Comparison of ENCODE assay signal across 8 mouse cellular contexts in the genomic region with DNA sequence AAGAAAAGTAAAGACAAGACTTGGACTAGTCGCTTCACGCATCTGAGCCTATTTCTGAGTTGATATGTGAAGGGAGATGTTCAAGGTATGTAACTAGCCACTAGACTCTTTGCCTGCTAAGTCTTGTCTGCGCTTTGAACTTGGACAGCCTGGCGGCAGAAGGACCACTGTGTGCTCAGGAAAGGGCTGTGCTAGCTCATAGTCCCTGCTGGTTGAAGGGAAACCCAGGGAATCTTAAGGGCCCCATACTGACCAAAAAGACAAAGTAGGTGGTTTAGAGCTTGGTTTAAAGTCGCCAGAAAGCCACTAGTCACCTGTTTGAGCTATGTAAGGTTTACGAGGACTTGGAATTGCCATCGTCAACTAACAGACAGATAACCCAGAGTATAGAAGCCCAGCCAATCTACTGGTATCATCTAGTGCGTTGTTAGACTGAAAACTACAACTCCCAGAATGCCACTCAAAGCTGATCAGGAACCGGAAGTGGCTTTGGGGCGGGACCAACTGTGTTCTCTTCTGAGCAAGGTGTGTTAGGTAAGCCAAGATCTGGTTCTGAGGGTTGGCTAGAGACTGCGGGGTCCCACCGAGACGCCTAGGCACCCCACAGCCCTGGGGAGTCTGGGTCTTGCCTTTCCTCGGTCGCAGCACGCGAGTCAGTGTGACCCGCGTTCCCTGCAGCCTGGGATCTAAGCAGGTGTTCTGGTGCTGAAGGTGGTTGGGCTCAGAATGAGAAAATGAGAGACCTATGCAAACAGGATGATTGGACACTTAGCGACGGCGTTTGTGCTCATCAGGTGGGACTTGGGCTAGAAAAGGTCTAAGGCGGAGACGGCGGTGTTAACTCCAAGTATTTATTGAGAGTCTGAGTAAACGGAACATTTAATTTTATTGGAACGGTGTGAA. TPM values are rescaled to one million over a fixed set of nuclear protein-coding genes. Genes with fewer than 3 reads are reported as not detected.
A peak's percentile ranks its signal among the peaks of the same experiment; 100 is the strongest.
DNase-seq lines count a peak whose midpoint lies in the region; ATAC-seq and TF ChIP-seq lines count a peak whose summit lies in the region.

A gene (plus strand): TSS at position 466 of the 903 bp plus-strand sequence.

- peak; percentile 19; the same call in 1 of the 2 replicates for ATAC-seq in embryonic facial prominence, embryonic 15.5 days (ENCODE audit: insufficient number of reproducible peaks, low FRiP score, low TSS enrichment, low read depth)
- ATAC-seq in heart, embryonic 11.5 days (replicated peaks; ENCODE audit: insufficient number of reproducible peaks, low FRiP score, low TSS enrichment), result 0 out of 2 replicates have a peak, but pooled peaks have one; percentile 67
- peak; percentile 61 for ATAC-seq in kidney, postnatal 0 days (replicated peaks; ENCODE audit: low FRiP score, low read depth)
- peak; percentile 82; the same call in 1 of the 2 replicates for ATAC-seq in stomach, embryonic 16.5 days (ENCODE audit: insufficient read depth, low FRiP score)

- peaks cover 3% of the 10 kb centered on the region; the same call in 1 of the 2 replicates for H3K79me2 ChIP-seq in liver, adult 2 months (ENCODE audit: control insufficient read depth, insufficient read depth, low read length)
- H3K79me2 ChIP-seq in myocyte (ENCODE audit: control insufficient read depth, insufficient read depth), result no peaks in the 10 kb centered on the region

- peak within 1 kb of the TSS; percentile 58 for H3K9ac ChIP-seq in embryonic facial prominence, embryonic 15.5 days
- H3K9ac ChIP-seq in heart, embryonic 11.5 days (ENCODE audit: low read depth, low read length), result peak within 1 kb of the TSS; percentile 80
- peak within 1 kb of the TSS; percentile 67 for H3K9ac ChIP-seq in kidney, postnatal 0 days (ENCODE audit: low read depth, low read length)
- peak within 1 kb of the TSS; percentile 78 for H3K9ac ChIP-seq in liver, adult 2 months (ENCODE audit: low read depth, low read length)
- peak within 1 kb of the TSS; percentile 73 for H3K9ac ChIP-seq in stomach, embryonic 16.5 days (ENCODE audit: low read length)

- peaks cover 16% of the 10 kb centered on the region; the same call in 1 of the 2 replicates for H3K36me3 ChIP-seq in embryonic facial prominence, embryonic 15.5 days
- H3K36me3 ChIP-seq in heart, embryonic 11.5 days (ENCODE audit: control insufficient read depth, insufficient read depth, low read length), result no peaks in the 10 kb centered on the region
- 0 out of 2 replicates have a peak, but pooled peaks cover 7% of the 10 kb centered on the region for H3K36me3 ChIP-seq in kidney, postnatal 0 days (ENCODE audit: insufficient read depth, low read length)
- H3K36me3 ChIP-seq in liver, adult 2 months (ENCODE audit: control insufficient read depth, insufficient read depth, low read length), result peaks cover 10% of the 10 kb centered on the region; the same call in 1 of the 2 replicates
- no peaks in the 10 kb centered on the region for H3K36me3 ChIP-seq in myocyte (ENCODE audit: control insufficient read depth, insufficient read depth)
- H3K36me3 ChIP-seq in stomach, embryonic 16.5 days (ENCODE audit: control insufficient read depth, insufficient read depth, low read length), result 0 out of 2 replicates have a peak, but pooled peaks cover 5% of the 10 kb centered on the region

- H3K4me2 ChIP-seq in embryonic facial prominence, embryonic 15.5 days (replicated peaks), result peak within 1 kb of the TSS; percentile 80
- H3K4me2 ChIP-seq in heart, embryonic 11.5 days, result peak within 1 kb of the TSS; percentile 77
- peak within 1 kb of the TSS; percentile 86 for H3K4me2 ChIP-seq in kidney, postnatal 0 days (ENCODE audit: low read length)
- H3K4me2 ChIP-seq in myocyte (ENCODE audit: low read depth), result peak within 1 kb of the TSS; percentile 88
- peak within 1 kb of the TSS; percentile 58 for H3K4me2 ChIP-seq in stomach, embryonic 16.5 days (ENCODE audit: low read depth, low read length)

- H3K4me1 ChIP-seq in bone marrow, adult 2 months (ENCODE audit: control insufficient read depth, insufficient read depth, low read length), result no peaks in the 10 kb centered on the region
- peaks cover 8% of the 10 kb centered on the region; the same call in 1 of the 2 replicates for H3K4me1 ChIP-seq in embryonic facial prominence, embryonic 15.5 days
- H3K4me1 ChIP-seq in heart, embryonic 11.5 days (ENCODE audit: control insufficient read depth, insufficient read depth, low read length), result no peaks in the 10 kb centered on the region; the same call in none of the 2 replicates
- peaks cover 6% of the 10 kb centered on the region; the same call in 1 of the 2 replicates for H3K4me1 ChIP-seq in kidney, postnatal 0 days (replicated peaks; ENCODE audit: insufficient read depth, low read length)
- H3K4me1 ChIP-seq in liver, adult 2 months (ENCODE audit: control insufficient read depth, insufficient read depth, low read length), result peaks cover 2% of the 10 kb centered on the region; the same call in 1 of the 2 replicates
- H3K4me1 ChIP-seq in stomach, embryonic 16.5 days (ENCODE audit: control insufficient read depth, insufficient read depth, low read length), result no peaks in the 10 kb centered on the region

- H3K27me3 ChIP-seq in embryonic facial prominence, embryonic 15.5 days, result no peaks in the 10 kb centered on the region
- H3K27me3 ChIP-seq in heart, embryonic 11.5 days (ENCODE audit: control insufficient read depth, insufficient read depth, low read length), result no peaks in the 10 kb centered on the region
- H3K27me3 ChIP-seq in kidney, postnatal 0 days (ENCODE audit: insufficient read depth, low read length), result no peaks in the 10 kb centered on the region
- H3K27me3 ChIP-seq in liver, adult 2 months (ENCODE audit: control insufficient read depth, insufficient read depth, low read length), result no peaks in the 10 kb centered on the region
- no peaks in the 10 kb centered on the region for H3K27me3 ChIP-seq in myocyte (ENCODE audit: control insufficient read depth, insufficient read depth, insufficient read length)
- no peaks in the 10 kb centered on the region for H3K27me3 ChIP-seq in stomach, embryonic 16.5 days (ENCODE audit: control insufficient read depth, insufficient read depth, low read length)

- no peaks in the 10 kb centered on the region for H3K9me3 ChIP-seq in embryonic facial prominence, embryonic 15.5 days (replicated peaks)
- H3K9me3 ChIP-seq in heart, embryonic 11.5 days (replicated peaks; ENCODE audit: control insufficient read depth, low read length), result no peaks in the 10 kb centered on the region
- H3K9me3 ChIP-seq in kidney, postnatal 0 days (replicated peaks; ENCODE audit: low read length), result no peaks in the 10 kb centered on the region
- no peaks in the 10 kb centered on the region for H3K9me3 ChIP-seq in stomach, embryonic 16.5 days (replicated peaks; ENCODE audit: control insufficient read depth, low read length)

- H3ac ChIP-seq in myocyte (ENCODE audit: control insufficient read depth, insufficient read length), result peak within 1 kb of the TSS; percentile 50

- no peak within 1 kb of the TSS for H3K27ac ChIP-seq in bone marrow, adult 2 months (ENCODE audit: control insufficient read depth, insufficient read depth, low read depth, low read length, poor library complexity)
- no peak within 1 kb of the TSS for H3K27ac ChIP-seq in embryonic facial prominence, embryonic 15.5 days (replicated peaks)
- H3K27ac ChIP-seq in heart, embryonic 11.5 days (ENCODE audit: low read depth, low read length), result no peak within 1 kb of the TSS
- no peak within 1 kb of the TSS for H3K27ac ChIP-seq in kidney, postnatal 0 days
- H3K27ac ChIP-seq in liver, adult 2 months (replicated peaks; ENCODE audit: insufficient read depth, low read depth, low read length), result peak within 1 kb of the TSS; percentile 6; the same call in 1 of the 2 replicates
- no peak within 1 kb of the TSS for H3K27ac ChIP-seq in stomach, embryonic 16.5 days (ENCODE audit: low read length)

- 16% methylated on average over 27 of the region's 27 CpGs for WGBS in bone marrow, adult 2 months
- WGBS in embryonic facial prominence, embryonic 15.5 days, result 19% methylated on average over 27 of the region's 27 CpGs
- 21% methylated on average over 27 of the region's 27 CpGs for WGBS in heart, embryonic 11.5 days (ENCODE audit: insufficient replicate concordance)
- WGBS in kidney, postnatal 0 days, result 22% methylated on average over 27 of the region's 27 CpGs
- 16% methylated on average over 27 of the region's 27 CpGs for WGBS in liver, adult 2 months
- 18% methylated on average over 27 of the region's 27 CpGs for whole genome bisulfite sequencing in stomach, embryonic 16.5 days

- TF ChIP-seq CTCF in bone marrow, adult 2 months (IDR thresholded peaks at IDR 0.05; ENCODE audit: control insufficient read depth, insufficient read depth, low read length), result no peak
- no peak for TF ChIP-seq CTCF in kidney, postnatal 0 days (IDR thresholded peaks at IDR 0.05; ENCODE audit: low read depth)
- TF ChIP-seq CTCF in liver, adult 2 months (IDR thresholded peaks at IDR 0.05; ENCODE audit: low read depth, low read length), result no peak

- no peak for TF ChIP-seq POLR2A in bone marrow, adult 2 months (IDR thresholded peaks at IDR 0.05; ENCODE audit: borderline replicate concordance, control insufficient read depth, low read depth, low read length)
- no peak for TF ChIP-seq POLR2A in liver, adult 2 months (IDR thresholded peaks at IDR 0.05; ENCODE audit: extremely low read depth, insufficient read depth, low read length)
- TF ChIP-seq POLR2A in myocyte (IDR thresholded peaks at IDR 0.05; ENCODE audit: insufficient read length, low read depth), result no peak

- peak; percentile 88 for DNase-seq in CD4-positive helper T cell, adult 2 months (ENCODE audit: low read depth, low spot score)
- peak; percentile 86 for DNase-seq in kidney, postnatal 0 days (ENCODE audit: low spot score)
- peak; percentile 84 for DNase-seq in liver, adult 2 months (ENCODE audit: extremely low read depth, low read depth, low spot score)

- H3K4me3 ChIP-seq in bone marrow, adult 2 months (replicated peaks; ENCODE audit: control insufficient read depth, low read depth, low read length), result peak within 1 kb of the TSS; percentile 93
- H3K4me3 ChIP-seq in embryonic facial prominence, embryonic 15.5 days (replicated peaks), result peak within 1 kb of the TSS; percentile 84
- H3K4me3 ChIP-seq in heart, embryonic 11.5 days (ENCODE audit: low read depth, low read length), result peak within 1 kb of the TSS; percentile 89
- peak within 1 kb of the TSS; percentile 91 for H3K4me3 ChIP-seq in kidney, postnatal 0 days (replicated peaks; ENCODE audit: low read depth, low read length)
- H3K4me3 ChIP-seq in liver, adult 2 months (ENCODE audit: insufficient read depth, low read depth, low read length), result peak within 1 kb of the TSS; percentile 90
- peak within 1 kb of the TSS; percentile 39 for H3K4me3 ChIP-seq in myocyte
- H3K4me3 ChIP-seq in stomach, embryonic 16.5 days (replicated peaks; ENCODE audit: low read length), result peak within 1 kb of the TSS; percentile 76

RNA-seq across cellular contexts. Expression of the gene that starts here (rescaled TPM):
- polyA plus RNA-seq in bone marrow, adult 2 months (2011; ENCODE audit: insufficient read depth, insufficient read length, low replicate concordance, missing spikeins), result 0.75 and 18.5 TPM in 2 replicates
- polyA plus RNA-seq in embryonic facial prominence, embryonic 15.5 days (2015; fragmentation: Nextera tagmentation; extraction: Ambion mirVana), result 17.0 and 18.0 TPM in 2 replicates
- polyA plus RNA-seq in heart, embryonic 11.5 days (2014; fragmentation: Nextera tagmentation; extraction: Ambion mirVana), result 13.3 and 14.0 TPM in 2 replicates
- polyA plus RNA-seq in kidney, postnatal 0 days (2015; fragmentation: Nextera tagmentation; extraction: Ambion mirVana), result 18.7 and 19.4 TPM in 2 replicates
- 2.6 and 3.3 TPM in 2 replicates for total RNA-seq in liver, adult 2 months (2014; rRNA removed)
- polyA plus RNA-seq in liver, adult 2 months (2012; rRNA removed), result 0.83 and 0.92 TPM in 2 replicates
- 4.4 TPM for polyA plus RNA-seq in myocyte (2012; fragmentation: generic; extraction: Trizol)
- polyA plus RNA-seq in stomach, embryonic 16.5 days (2015; fragmentation: Nextera tagmentation; extraction: Ambion mirVana), result 14.0 and 14.8 TPM in 2 replicates

Comparison
In these comparisons a context has a peak if more than half of its experiments do, and no peak if none do; other contexts are left out.
1. H3K4me3 ChIP-seq: peak in every context shown above with its lines; median percentile 93 in bone marrow, adult 2 months; 91 in kidney, postnatal 0 days; 90 in liver, adult 2 months; 89 in heart, embryonic 11.5 days; 84 in embryonic facial prominence, embryonic 15.5 days; 76 in stomach, embryonic 16.5 days; 39 in myocyte.
2. ATAC-seq: peak in every context shown above with its lines; median percentile 82 in stomach, embryonic 16.5 days; 67 in heart, embryonic 11.5 days; 61 in kidney, postnatal 0 days; 19 in embryonic facial prominence, embryonic 15.5 days.